Mouse (Mus musculus): ENCODE results near the gene Smok3c. TPM values are rescaled to one million over a fixed set of nuclear protein-coding genes. Genes with fewer than 3 reads are reported as not detected.
"Not testable (repeated sequence)": the region's sequence is repeated elsewhere in the genome, so short reads cannot be mapped to it uniquely, and the experiment has no call there.

Smok3c gene
- polyA plus RNA-seq, 1 experiment from 2014 or later: not detected

DNA sequence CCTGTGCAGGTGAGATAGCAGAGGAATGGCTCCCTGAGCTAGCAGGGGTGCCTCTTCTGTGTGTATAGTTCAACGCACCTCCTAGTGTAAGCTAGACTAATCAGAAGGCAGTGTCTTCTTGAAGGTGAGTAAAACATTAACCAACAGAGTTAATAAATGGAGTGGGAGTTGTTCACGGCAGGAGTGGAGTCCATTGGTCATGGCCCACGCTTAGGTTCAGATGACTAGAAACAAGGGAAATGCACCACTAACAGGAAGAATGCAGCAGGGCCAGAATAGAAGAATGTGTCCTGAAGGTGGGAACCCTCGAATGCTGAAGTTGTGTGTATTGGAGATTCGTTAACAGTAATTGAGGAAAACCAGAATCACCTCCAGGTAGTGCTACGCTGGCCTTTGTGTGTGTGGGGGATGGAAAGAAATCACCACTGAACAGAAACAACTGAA is 36.1 kb downstream of the Smok3c start:
- H3K4me2 ChIP-seq (ENCODE audit: low read length): no peak overlapping the region
- H3K9ac ChIP-seq (replicated peaks; ENCODE audit: low read depth, low read length): no peak overlapping the region
- no peak for ATAC-seq
- H3K9me3 ChIP-seq (ENCODE audit: control insufficient read depth, low read length): no peaks in the 10 kb centered on the region
- H3K27me3 ChIP-seq (replicated peaks; ENCODE audit: control insufficient read depth, insufficient read depth, low read length): no peaks in the 10 kb centered on the region
- H3K4me3 ChIP-seq (replicated peaks; ENCODE audit: low read length): no peak overlapping the region
- peaks cover 21% of the 10 kb centered on the region for H3K4me1 ChIP-seq (replicated peaks; ENCODE audit: control insufficient read depth, insufficient read depth, low read length)
- WGBS: 76% methylated on average over 6 of the region's 6 CpGs
- H3K27ac ChIP-seq (ENCODE audit: low read length): no peak overlapping the region
- H3K36me3 ChIP-seq (ENCODE audit: control insufficient read depth, insufficient read depth): peaks cover 5% of the 10 kb centered on the region

DNA sequence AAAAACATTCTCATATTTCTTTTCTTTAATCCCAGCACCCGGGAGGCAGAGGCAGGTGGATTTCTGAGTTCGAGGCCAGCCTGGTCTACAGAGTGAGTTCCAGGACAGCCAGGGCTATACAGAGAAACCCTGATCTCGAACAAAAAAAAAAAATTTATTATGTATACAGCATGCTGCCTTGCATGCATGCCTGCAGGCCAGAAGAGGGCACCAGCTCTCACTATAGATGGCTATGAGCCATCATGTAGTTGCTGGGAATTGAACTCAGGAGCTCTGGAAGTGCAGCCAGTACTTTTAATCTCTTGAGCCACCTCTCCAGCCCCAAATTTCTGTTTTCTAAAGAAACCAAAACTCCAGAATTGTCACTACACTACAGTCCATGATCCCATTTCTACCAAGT is 37.3 kb downstream of the Smok3c start:
- Histone ChIP-seq H3K4me2 (ENCODE audit: low read length) (no peak overlapping the region), H3K4me1 (replicated peaks; ENCODE audit: control insufficient read depth, insufficient read depth, low read length) (peaks cover 21% of the 10 kb centered on the region), H3K27ac (ENCODE audit: low read length) (no peak overlapping the region), H3K36me3 (ENCODE audit: control insufficient read depth, insufficient read depth) (peaks cover 15% of the 10 kb centered on the region), H3K4me3 (replicated peaks; ENCODE audit: low read length) (no peak overlapping the region), H3K27me3 (replicated peaks; ENCODE audit: control insufficient read depth, insufficient read depth, low read length) (no peaks in the 10 kb centered on the region), H3K9me3 (ENCODE audit: control insufficient read depth, low read length) (no peaks in the 10 kb centered on the region), H3K9ac (replicated peaks; ENCODE audit: low read depth, low read length) (no peak overlapping the region)
- 74% methylated on average over 3 of the region's 3 CpGs for WGBS
- ATAC-seq: no peak

DNA sequence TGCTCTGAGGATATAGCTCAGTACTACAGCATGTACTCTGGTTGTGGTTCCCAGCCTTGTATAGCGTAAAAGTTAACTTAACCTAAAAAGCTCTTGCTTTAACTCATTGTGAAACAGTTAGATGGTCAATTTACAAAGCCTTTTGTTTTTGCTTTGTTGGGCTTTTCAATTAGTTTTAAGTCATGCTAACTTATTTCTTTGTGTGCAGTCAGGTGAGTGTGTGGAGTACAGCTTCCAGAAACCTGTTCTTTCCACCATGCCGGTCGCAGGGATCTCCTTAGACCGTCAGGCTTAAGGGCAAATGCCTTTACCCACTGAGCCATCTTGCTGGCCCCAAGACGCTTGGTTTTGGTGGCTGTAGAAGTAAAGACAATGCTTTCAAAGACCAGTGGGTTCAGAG is 37.7 kb downstream of the Smok3c start:
- peaks cover 21% of the 10 kb centered on the region for H3K4me1 ChIP-seq (replicated peaks; ENCODE audit: control insufficient read depth, insufficient read depth, low read length)
- H3K4me2 ChIP-seq (ENCODE audit: low read length): no peak overlapping the region
- no peak overlapping the region for H3K27ac ChIP-seq (ENCODE audit: low read length)
- H3K4me3 ChIP-seq (replicated peaks; ENCODE audit: low read length): no peak overlapping the region
- no peaks in the 10 kb centered on the region for H3K9me3 ChIP-seq (ENCODE audit: control insufficient read depth, low read length)
- no peak overlapping the region for H3K9ac ChIP-seq (replicated peaks; ENCODE audit: low read depth, low read length)
- ATAC-seq: no peak
- H3K27me3 ChIP-seq (replicated peaks; ENCODE audit: control insufficient read depth, insufficient read depth, low read length): no peaks in the 10 kb centered on the region
- 87% methylated on average over 5 of the region's 5 CpGs for WGBS
- H3K36me3 ChIP-seq (ENCODE audit: control insufficient read depth, insufficient read depth): peaks cover 15% of the 10 kb centered on the region

DNA sequence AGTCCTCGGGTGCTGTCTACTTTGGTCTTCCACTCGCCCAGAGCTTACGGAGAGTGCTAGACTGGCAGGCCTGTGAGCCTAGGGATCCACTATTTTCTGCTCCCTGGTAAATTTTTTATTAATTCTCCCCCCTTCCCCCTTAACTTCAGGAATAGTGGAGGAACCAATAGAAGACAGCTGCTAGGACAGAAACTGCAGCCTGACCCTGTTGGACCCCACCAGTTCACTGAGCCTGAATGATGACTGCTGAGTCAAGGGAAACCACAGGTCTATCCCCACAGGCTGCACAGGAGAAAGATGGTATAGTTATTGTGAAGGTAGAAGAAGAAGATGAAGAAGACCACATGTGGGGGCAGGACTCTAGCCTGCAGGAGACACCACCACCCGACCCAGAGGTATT is 39.8 kb downstream of the Smok3c start:
- no peak for ATAC-seq
- no peaks in the 10 kb centered on the region for H3K27me3 ChIP-seq (replicated peaks; ENCODE audit: control insufficient read depth, insufficient read depth, low read length)

DNA sequence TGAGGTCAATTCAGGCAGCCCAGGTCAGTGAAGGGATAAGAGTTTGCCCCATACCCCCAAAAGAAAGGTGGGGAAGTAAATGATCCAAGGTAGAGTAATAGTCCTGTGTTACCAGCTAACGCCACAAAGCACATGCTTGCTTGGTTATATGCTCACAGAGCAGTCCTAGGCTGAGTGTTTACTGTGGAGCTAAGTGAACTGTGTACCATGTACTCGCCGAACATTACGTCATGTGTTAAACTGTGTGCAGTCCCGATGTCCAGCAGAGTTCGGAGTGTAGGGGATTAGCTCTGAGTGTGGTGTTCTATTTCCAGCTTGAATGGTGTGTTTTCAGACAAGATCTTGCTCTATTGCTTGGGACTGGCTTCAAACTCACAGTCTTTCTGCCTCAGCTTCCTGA is 41.5 kb downstream of the Smok3c start:
- Histone ChIP-seq H3K27ac (ENCODE audit: low read length) (no peak overlapping the region), H3K9me3 (ENCODE audit: control insufficient read depth, low read length) (no peaks in the 10 kb centered on the region), H3K4me3 (replicated peaks; ENCODE audit: low read length) (no peak overlapping the region), H3K27me3 (replicated peaks; ENCODE audit: control insufficient read depth, insufficient read depth, low read length) (no peaks in the 10 kb centered on the region), H3K4me2 (ENCODE audit: low read length) (no peak overlapping the region), H3K36me3 (ENCODE audit: control insufficient read depth, insufficient read depth) (peaks cover 43% of the 10 kb centered on the region), H3K9ac (replicated peaks; ENCODE audit: low read depth, low read length) (no peak overlapping the region), H3K4me1 (replicated peaks; ENCODE audit: control insufficient read depth, insufficient read depth, low read length) (no peaks in the 10 kb centered on the region)
- WGBS: 96% methylated on average over 6 of the region's 6 CpGs
- ATAC-seq: no peak

More for the DNA sequence above, 39.8 kb downstream of the Smok3c start:
- no peaks in the 10 kb centered on the region for H3K9me3 ChIP-seq (ENCODE audit: control insufficient read depth, low read length)
- H3K4me3 ChIP-seq (replicated peaks; ENCODE audit: low read length): no peak overlapping the region
- H3K4me1 ChIP-seq (replicated peaks; ENCODE audit: control insufficient read depth, insufficient read depth, low read length): peaks cover 7% of the 10 kb centered on the region
- H3K36me3 ChIP-seq (ENCODE audit: control insufficient read depth, insufficient read depth): peaks cover 27% of the 10 kb centered on the region
- H3K4me2 ChIP-seq (ENCODE audit: low read length): no peak overlapping the region
- no peak overlapping the region for H3K9ac ChIP-seq (replicated peaks; ENCODE audit: low read depth, low read length)
- 97% methylated on average over 4 of the region's 4 CpGs for WGBS
- H3K27ac ChIP-seq (ENCODE audit: low read length): no peak overlapping the region

DNA sequence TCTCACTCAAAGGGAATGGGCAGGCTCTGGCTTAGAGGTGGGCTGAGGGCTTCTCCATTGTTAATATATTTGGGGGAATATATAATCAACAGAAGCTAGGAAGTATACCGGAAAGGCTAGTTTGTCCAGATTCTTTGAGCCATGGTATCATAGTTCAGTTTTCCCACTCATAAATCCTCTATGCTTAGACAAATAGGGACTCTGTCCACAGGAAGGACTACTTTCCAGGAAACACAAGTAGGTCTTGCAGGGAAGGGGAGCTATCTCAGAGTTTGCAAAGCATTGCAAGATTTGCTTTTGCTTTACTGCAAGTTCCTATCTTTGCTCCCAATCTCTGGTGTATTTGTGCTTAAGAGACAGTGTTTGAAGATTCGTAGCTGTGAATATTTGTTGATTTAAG is 52.0 kb downstream of the Smok3c start:
- Histone ChIP-seq H3K9ac (replicated peaks; ENCODE audit: low read depth, low read length) (no peak overlapping the region), H3K4me2 (ENCODE audit: low read length) (no peak overlapping the region), H3K4me3 (replicated peaks; ENCODE audit: low read length) (no peak overlapping the region), H3K27me3 (replicated peaks; ENCODE audit: control insufficient read depth, insufficient read depth, low read length) (no peaks in the 10 kb centered on the region), H3K9me3 (ENCODE audit: control insufficient read depth, low read length) (no peaks in the 10 kb centered on the region), H3K27ac (ENCODE audit: low read length) (no peak overlapping the region), H3K4me1 (replicated peaks; ENCODE audit: control insufficient read depth, insufficient read depth, low read length) (no peaks in the 10 kb centered on the region), H3K36me3 (ENCODE audit: control insufficient read depth, insufficient read depth) (peaks cover 47% of the 10 kb centered on the region)
- no peak for ATAC-seq
- WGBS: 92% methylated on average over 2 of the region's 2 CpGs

DNA sequence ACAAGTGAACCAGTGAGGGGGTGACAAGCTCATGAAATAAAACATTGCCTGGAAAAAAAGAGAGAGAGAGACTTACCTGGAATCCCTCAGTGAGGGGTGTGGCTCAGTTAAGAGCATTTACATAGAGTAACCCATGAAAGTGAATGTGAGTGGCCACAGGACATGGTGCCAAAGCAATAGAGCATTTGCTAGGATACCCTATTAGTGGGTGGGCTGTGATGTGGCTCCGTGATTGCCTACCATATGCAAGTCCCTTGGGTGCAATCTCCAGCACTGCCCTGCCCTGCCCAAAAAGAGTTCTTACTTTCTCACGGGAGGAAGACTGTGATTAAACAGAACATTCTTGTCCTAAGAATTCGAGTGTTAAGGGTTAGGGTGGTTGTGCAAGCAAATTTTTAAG is 54.1 kb downstream of the Smok3c start:
- no peaks in the 10 kb centered on the region for H3K9me3 ChIP-seq (ENCODE audit: control insufficient read depth, low read length)
- 72% methylated on average over 3 of the region's 3 CpGs for WGBS
- H3K9ac ChIP-seq (replicated peaks; ENCODE audit: low read depth, low read length): no peak overlapping the region
- no peaks in the 10 kb centered on the region for H3K4me1 ChIP-seq (replicated peaks; ENCODE audit: control insufficient read depth, insufficient read depth, low read length)
- no peak overlapping the region for H3K4me3 ChIP-seq (replicated peaks; ENCODE audit: low read length)
- no peaks in the 10 kb centered on the region for H3K27me3 ChIP-seq (replicated peaks; ENCODE audit: control insufficient read depth, insufficient read depth, low read length)
- no peak overlapping the region for H3K4me2 ChIP-seq (ENCODE audit: low read length)
- H3K27ac ChIP-seq (ENCODE audit: low read length): no peak overlapping the region
- peaks cover 26% of the 10 kb centered on the region for H3K36me3 ChIP-seq (ENCODE audit: control insufficient read depth, insufficient read depth)
- ATAC-seq: no peak

DNA sequence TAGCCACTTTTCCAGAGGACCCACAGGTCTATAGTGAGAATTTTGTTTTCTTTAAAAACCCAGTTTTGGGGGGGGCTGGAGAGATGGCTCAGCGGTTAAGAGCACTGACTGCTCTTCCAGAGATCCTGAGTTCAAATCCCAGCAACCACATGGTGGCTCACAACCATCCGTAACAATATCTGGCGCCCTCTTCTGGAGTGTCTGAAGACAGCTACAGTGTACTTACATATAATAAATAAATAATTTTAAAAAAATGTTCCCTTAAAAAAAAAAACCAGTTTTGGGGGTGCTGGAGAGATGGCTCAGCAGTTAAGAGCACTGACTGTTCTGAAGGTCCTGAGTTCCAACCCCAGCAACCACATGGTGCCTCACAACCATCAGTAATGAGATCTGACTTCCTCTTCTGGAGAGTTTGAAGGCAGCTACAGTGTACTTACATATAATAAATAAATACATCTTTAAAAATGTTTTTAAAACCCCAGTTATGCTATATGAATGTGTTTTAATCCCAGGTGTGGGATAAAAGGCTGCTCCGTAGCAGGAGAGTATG is 56.9 kb downstream of the Smok3c start:
- WGBS: 63% methylated on average over 4 of the region's 4 CpGs
- H3K9ac ChIP-seq (replicated peaks; ENCODE audit: low read depth, low read length); H3K27me3 ChIP-seq (replicated peaks; ENCODE audit: control insufficient read depth, insufficient read depth, low read length); H3K36me3 ChIP-seq (ENCODE audit: control insufficient read depth, insufficient read depth); H3K4me1 ChIP-seq (replicated peaks; ENCODE audit: control insufficient read depth, insufficient read depth, low read length); H3K9me3 ChIP-seq (ENCODE audit: control insufficient read depth, low read length); H3K4me3 ChIP-seq (replicated peaks; ENCODE audit: low read length); H3K27ac ChIP-seq (ENCODE audit: low read length); H3K4me2 ChIP-seq (ENCODE audit: low read length); ATAC-seq: not testable (repeated sequence)

Data from forebrain, embryonic 16.5 days (tissue).